Mouse (Mus musculus) heart, postnatal 0 days (tissue): ENCODE measurements around the gene Rai14. TPM values are rescaled to one million over a fixed set of nuclear protein-coding genes. Genes with fewer than 3 reads are reported as not detected.
"Not testable (repeated sequence)": the region's sequence is repeated elsewhere in the genome, so short reads cannot be mapped to it uniquely, and the experiment has no call there.

ENCODE experiments used
- ATAC-seq: fragments of 200-750 bp; cut with Nextera tagmentation; 2 replicates; pipeline ENCODE4 v1.8.0; 2017; ENCODE audit warnings: low read depth, moderate number of reproducible peaks, moderate library complexity; ENCODE audit not compliant: insufficient read depth
- DNase-seq: peaks from one replicate; pipeline ENCODE4 v3.0.0-alpha.2; 2016; ENCODE audit warnings: low spot score
- H3K27ac ChIP-seq: fragments of 300-500 bp; sonication (generic); 2 replicates; pipeline ENCODE4 v1.5.1; 2014; ENCODE audit warnings: low read depth, mild to moderate bottlenecking
- H3K27me3 ChIP-seq: fragments of 300-500 bp; sonication (generic); 2 replicates; pipeline ENCODE4 v1.6.1; 2014; ENCODE audit warnings: low read length, mixed read lengths; ENCODE audit not compliant: control insufficient read depth, insufficient read depth
- H3K36me3 ChIP-seq: fragments of 300-500 bp; sonication (generic); replicated peaks from 2 replicates; pipeline ENCODE4 v1.6.1; 2014; ENCODE audit warnings: low read length, mixed read lengths; ENCODE audit not compliant: control insufficient read depth, insufficient read depth
- H3K4me1 ChIP-seq: fragments of 300-500 bp; sonication (generic); 2 replicates; pipeline ENCODE4 v1.6.1; 2014; ENCODE audit warnings: antibody characterized with exemption; ENCODE audit not compliant: control insufficient read depth, insufficient read depth
- H3K4me2 ChIP-seq: fragments of 300-500 bp; sonication (generic); 2 replicates; pipeline ENCODE4 v1.6.1; 2014; ENCODE audit warnings: low read depth, mild to moderate bottlenecking, low read length, moderate library complexity
- H3K4me3 ChIP-seq: fragments of 300-500 bp; sonication (generic); 2 replicates; pipeline ENCODE4 v1.5.1; 2014; ENCODE audit warnings: low read depth, low read length
- H3K9ac ChIP-seq: fragments of 300-500 bp; sonication (generic); replicated peaks from 2 replicates; pipeline ENCODE4 v1.6.1; 2014; ENCODE audit warnings: low read depth, low read length, mixed read lengths
- H3K9me3 ChIP-seq: fragments of 300-500 bp; sonication (generic); replicated peaks from 2 replicates; pipeline ENCODE4 v1.6.1; 2016; ENCODE audit warnings: low read length; ENCODE audit not compliant: control insufficient read depth
- CTCF ChIP-seq: IDR thresholded peaks from 2 replicates; pipeline ENCODE4 v1.5.1; 2016; ENCODE audit warnings: antibody characterized with exemption, control low read depth, low read depth
- EP300 ChIP-seq: IDR thresholded peaks from 2 replicates; pipeline ENCODE4 v1.6.1; 2016; ENCODE audit warnings: antibody characterized with exemption, low read depth
- WGBS: fragments of 180-500 bp; shearing (Covaris S2); extraction: QIAGEN DNeasy Blood & Tissue Kit; methylation state at CpG from one replicate; pipeline ENCODE4 v1.1.7; 2014; 5-methylcytosine and 5-hydroxymethylcytosine counted together
- polyA plus RNA-seq: library from polyadenylated mRNA; unstranded; fragments of >200 nt; fragmentation: Nextera tagmentation; extraction: Ambion mirVana; gene quantifications from 2 replicates; pipeline ENCODE4 v1.2.1, GENCODE M21; 2015
- total RNA-seq: library from RNA; depleted of rRNA; stranded (reverse); fragments of >200 nt; gene quantifications from 2 replicates; pipeline ENCODE4 v1.2.3, GENCODE M21; 2014; ENCODE audit warnings: low replicate concordance; rRNA removed

The Rai14 gene
- total and polyA plus RNA-seq, 2 experiments from 2014 or later = 4.1 to 8.9 TPM

DNA sequence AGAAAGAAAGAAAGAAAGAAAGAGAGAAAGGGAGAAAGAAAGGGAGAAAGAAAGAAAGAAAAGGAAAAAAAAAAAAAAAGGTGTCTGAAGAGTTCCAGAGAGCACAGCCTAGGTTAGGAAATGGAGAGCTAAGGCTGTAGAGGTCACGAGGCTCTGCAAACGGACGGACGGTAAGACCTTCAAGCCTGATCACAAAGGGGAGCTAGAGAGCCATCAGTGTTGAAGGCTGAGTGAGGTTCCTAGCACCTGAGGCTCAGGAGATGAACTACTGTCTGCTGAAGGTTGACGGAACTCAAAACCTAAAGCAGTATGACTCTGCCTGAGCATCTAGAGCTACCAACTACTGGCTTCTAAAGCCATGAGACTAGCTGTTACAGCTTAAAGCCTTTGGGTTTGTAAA lies 179.8 kb downstream of the Rai14 start:
- 79% methylated on average over 5 of the region's 5 CpGs for WGBS
- H3K4me1 ChIP-seq = no peaks in the 10 kb centered on the region

DNA sequence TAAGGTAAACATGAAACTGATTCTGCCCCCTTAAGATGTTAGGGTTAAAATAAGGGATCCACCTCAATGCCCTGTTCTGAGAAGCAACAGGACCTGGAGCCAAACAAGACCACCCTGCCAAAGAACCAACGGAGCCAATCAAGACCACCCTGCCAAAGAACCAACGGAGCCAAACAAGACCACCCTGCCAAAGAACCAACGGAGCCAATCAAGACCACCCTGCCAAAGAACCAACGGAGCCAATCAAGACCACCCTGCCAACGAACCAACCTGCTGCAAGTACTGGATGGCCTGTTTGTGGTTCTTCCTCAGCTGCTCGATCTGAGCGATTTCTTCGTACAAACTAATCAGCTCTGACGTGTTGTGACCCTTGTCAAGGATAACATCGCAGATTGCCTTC lies 181.1 kb downstream of the Rai14 start:
- not testable (repeated sequence) for H3K4me1 ChIP-seq, DNase-seq, H3K9me3 ChIP-seq, H3K27ac ChIP-seq, H3K9ac ChIP-seq, H3K27me3 ChIP-seq, H3K36me3 ChIP-seq, H3K4me3 ChIP-seq, H3K4me2 ChIP-seq, ATAC-seq
- WGBS = 85% methylated on average over 10 of the region's 10 CpGs

More for the DNA sequence above, 179.8 kb downstream of the Rai14 start:
- Histone ChIP-seq H3K9me3 (no peaks in the 10 kb centered on the region), H3K9ac (no peak overlapping the region), H3K4me3 (no peak overlapping the region), H3K36me3 (no peaks in the 10 kb centered on the region), H3K27ac (no peak overlapping the region), H3K4me2 (no peak overlapping the region), H3K27me3 (no peaks in the 10 kb centered on the region)
- no peak for ATAC-seq
- TF ChIP-seq EP300 (no peak), CTCF (no peak)
- no peak for DNase-seq

DNA sequence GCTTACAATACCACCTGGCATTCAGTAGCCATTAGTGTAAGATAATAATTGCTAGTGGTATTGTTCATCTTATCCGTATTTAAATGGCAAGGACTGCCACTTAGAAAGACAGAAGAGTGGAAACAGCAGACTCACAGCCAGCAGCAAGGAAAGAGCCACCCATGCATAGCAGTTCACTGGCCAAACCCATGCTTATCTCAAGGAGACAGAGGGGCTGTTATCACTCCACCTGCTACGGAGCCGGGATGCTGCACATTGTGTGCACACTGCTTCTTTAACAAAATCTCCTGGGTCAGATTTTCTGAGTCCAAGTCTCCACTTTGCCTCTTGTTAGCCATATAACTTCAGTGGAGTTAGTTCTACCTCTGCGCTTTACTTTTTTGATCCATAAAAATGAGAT lies 183.1 kb downstream of the Rai14 start:
- H3K9ac ChIP-seq = no peak overlapping the region
- H3K27me3 ChIP-seq = no peaks in the 10 kb centered on the region
- no peaks in the 10 kb centered on the region for H3K4me1 ChIP-seq
- H3K4me3 ChIP-seq = no peak overlapping the region
- no peak overlapping the region for H3K4me2 ChIP-seq
- DNase-seq = no peak
- TF ChIP-seq CTCF (no peak), EP300 (no peak)
- 33% methylated on average over 4 of the region's 4 CpGs for WGBS
- H3K36me3 ChIP-seq = no peaks in the 10 kb centered on the region
- no peaks in the 10 kb centered on the region for H3K9me3 ChIP-seq
- no peak overlapping the region for H3K27ac ChIP-seq
- no peak for ATAC-seq

DNA sequence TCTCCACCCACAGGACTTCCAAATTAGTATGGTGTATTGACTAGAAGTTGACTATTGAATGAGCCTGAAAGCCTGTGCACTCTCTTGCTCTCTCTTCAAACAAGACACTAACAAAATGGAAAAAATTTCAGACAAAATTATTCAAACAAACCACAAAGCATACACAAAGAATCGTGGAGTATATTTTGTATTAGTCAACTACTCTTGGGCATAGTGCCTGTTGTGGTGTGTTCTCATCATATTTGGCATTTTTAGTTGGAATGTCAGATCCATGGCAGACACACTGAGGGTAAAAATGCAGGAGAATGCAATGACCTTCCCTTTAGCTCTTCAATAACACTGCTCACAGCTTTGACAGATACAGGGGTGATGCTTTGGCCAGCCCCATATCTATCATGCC lies 188.5 kb downstream of the Rai14 start:
- no peaks in the 10 kb centered on the region for H3K27me3 ChIP-seq
- TF ChIP-seq EP300 = no peak
- TF ChIP-seq CTCF = no peak
- ATAC-seq = no peak
- 71% methylated on average over 1 of the region's 1 CpGs for WGBS
- no peak for DNase-seq
- no peaks in the 10 kb centered on the region for H3K36me3 ChIP-seq
- H3K9ac ChIP-seq = no peak overlapping the region
- no peak overlapping the region for H3K4me2 ChIP-seq
- H3K4me3 ChIP-seq = no peak overlapping the region
- no peaks in the 10 kb centered on the region for H3K9me3 ChIP-seq
- H3K4me1 ChIP-seq = no peaks in the 10 kb centered on the region
- no peak overlapping the region for H3K27ac ChIP-seq

Other genes with a start within 250 kb of the Rai14 start
- 2.3 and 9.2 TPM in 2 replicates for gene Dnajc21, start 244.1 kb downstream of the Rai14 start, total RNA-seq
- gene Dnajc21, start 244.1 kb downstream of the Rai14 start, polyA plus RNA-seq = 7.7 and 9.0 TPM in 2 replicates
- gene Brix1, start 228.7 kb downstream of the Rai14 start, total RNA-seq = 5.6 and 7.5 TPM in 2 replicates
- 53.5 and 56.8 TPM in 2 replicates for gene Brix1, start 228.7 kb downstream of the Rai14 start, polyA plus RNA-seq
- 6.0 and 10.9 TPM in 2 replicates for gene Rad1, start 228.6 kb downstream of the Rai14 start, total RNA-seq
- gene Rad1, start 228.6 kb downstream of the Rai14 start, polyA plus RNA-seq = 13.3 and 13.8 TPM in 2 replicates
- gene Ttc23l, start 156.0 kb downstream of the Rai14 start, total RNA-seq = not detected in 2 replicates
- not detected in 2 replicates for gene Ttc23l, start 156.0 kb downstream of the Rai14 start, polyA plus RNA-seq
- 6.5 TPM in 1 of 2 replicates, not detected in the other for gene C1qtnf3, start 237.7 kb upstream of the Rai14 start, total RNA-seq
- gene C1qtnf3, start 237.7 kb upstream of the Rai14 start, polyA plus RNA-seq = 0.16 and 1.3 TPM in 2 replicates